Mouse (Mus musculus) left cerebral cortex, postnatal 36 days (tissue): ENCODE results near the gene Uqcrh. TPM values are rescaled to one million over a fixed set of nuclear protein-coding genes. Genes with fewer than 3 reads are reported as not detected.

Experiments
- DNase-seq, 2 experiments: peaks; one replicate each; pipeline ENCODE4 v3.0.0; 2021 to 2022; ENCODE audit warnings: low spot score in 2 of 2, mixed read lengths in 1 of 2
- intact Hi-C: fragments of 180-260 bp; cut with DNase I; formaldehyde crosslinking; loops from one replicate; pipeline ENCODE4 v1.15.1; 2025
- total RNA-seq, 2 experiments: library from RNA; stranded (reverse); gene quantifications; 2 replicates each; pipeline ENCODE4 v1.2.3; 2021

The Uqcrh gene
- total RNA-seq, 2 experiments from 2014 or later: 411 to 431 TPM

GRCm38 (mm10) chr4:116059012-116059726, 15.7 kb downstream of the Uqcrh start:
- DNase-seq: no peak
- intact Hi-C loops: no loop called here

GRCm38 (mm10) chr4:116057559-116057958, 17.3 kb downstream of the Uqcrh start:
- DNase-seq: no peak

GRCm38 (mm10) chr4:116053399-116053961, 21.4 kb downstream of the Uqcrh start, which contains the start of gene Nsun4:
Gene Nsun4, minus strand, starts transcription at chr4:116053876.
- intact Hi-C loops: loop anchor here (2.0 kb wide), 1 partner anchor 47 kb away; no protein-coding TSS in a partner anchor
- peak; percentile 90 to 91 for DNase-seq

More at GRCm38 (mm10) chr4:116057559-116057958, 17.3 kb downstream of the Uqcrh start:
- intact Hi-C loops: no loop called here

- intact Hi-C loops: loop anchor here (2.0 kb wide), 1 partner anchor 46 kb away; no protein-coding TSS in a partner anchor
- DNase-seq: no peak
Observed at GRCm38 (mm10) chr4:116052526-116053293, 22.2 kb downstream of the Uqcrh start.

GRCm38 (mm10) chr4:116049211-116049610, 25.7 kb downstream of the Uqcrh start:
- no peak for DNase-seq
- intact Hi-C loops: no loop called here

- intact Hi-C loops: no loop called here
- DNase-seq: no peak
Observed at GRCm38 (mm10) chr4:116048130-116048920, 26.5 kb downstream of the Uqcrh start.

- intact Hi-C loops: no loop called here
Observed at GRCm38 (mm10) chr4:116047681-116048080, 27.2 kb downstream of the Uqcrh start.

GRCm38 (mm10) chr4:116046604-116047003, 28.3 kb downstream of the Uqcrh start:
- intact Hi-C loops: no loop called here
- no peak for DNase-seq

More at GRCm38 (mm10) chr4:116047681-116048080, 27.2 kb downstream of the Uqcrh start:
- DNase-seq: no peak

GRCm38 (mm10) chr4:116042186-116042585, 32.7 kb downstream of the Uqcrh start:
- no peak for DNase-seq
- intact Hi-C loops: no loop called here

- DNase-seq: no peak
- intact Hi-C loops: no loop called here
Observed at GRCm38 (mm10) chr4:116040466-116040865, 34.4 kb downstream of the Uqcrh start.

GRCm38 (mm10) chr4:116033374-116033773, 41.5 kb downstream of the Uqcrh start:
- DNase-seq: peak; percentile 59 to 71
- intact Hi-C loops: loop anchor here (1.0 kb wide), 1 partner anchor 17 kb away; no protein-coding TSS in a partner anchor

GRCm38 (mm10) chr4:116032906-116033305, 42.0 kb downstream of the Uqcrh start:
- intact Hi-C loops: loop anchor here (1.0 kb wide), 1 partner anchor 17 kb away; no protein-coding TSS in a partner anchor

GRCm38 (mm10) chr4:116017902-116018746, 56.7 kb downstream of the Uqcrh start, which contains the start of gene Faah:
Gene Faah, minus strand, starts transcription at chr4:116017926.
- no peak for DNase-seq
- intact Hi-C loops: no loop called here

More at GRCm38 (mm10) chr4:116032906-116033305, 42.0 kb downstream of the Uqcrh start:
- no peak for DNase-seq

- peak; percentile 77 to 83 for DNase-seq
- intact Hi-C loops: no loop called here
Observed at GRCm38 (mm10) chr4:116017300-116017901, 57.5 kb downstream of the Uqcrh start.
